Comparison of ENCODE assay signal across 21 mouse cellular contexts in genomic region chr5:40366956-40367355, GRCm38 (mm10).
"Had no signal": no experiment of that assay in that cellular context is flagged by ENCODE, and none has a peak within 500 bp of the region (broad histone marks: within the 10 kb centered on the region; RNA-seq: fewer than 3 reads in every experiment).

No protein-coding gene starts in this region.

- H3K4me3 ChIP-seq: gastrocnemius, adult 2 months; heart, embryonic 10.5 days; heart, embryonic 12.5 days; hindbrain, embryonic 13.5 days; hindbrain, embryonic 15.5 days; kidney, embryonic 15.5 days; left cerebral cortex, adult 2 months; limb, embryonic 10.5 days; limb, embryonic 12.5 days; liver, embryonic 13.5 days; liver, embryonic 15.5 days had no signal

- H3K27me3 ChIP-seq: heart, embryonic 12.5 days; hindbrain, embryonic 13.5 days; hindbrain, embryonic 15.5 days; kidney, embryonic 15.5 days; limb, embryonic 12.5 days; liver, embryonic 13.5 days; liver, embryonic 15.5 days had no signal

- H3K36me3 ChIP-seq: heart, embryonic 10.5 days; heart, embryonic 12.5 days; hindbrain, embryonic 13.5 days; hindbrain, embryonic 15.5 days; kidney, embryonic 15.5 days; limb, embryonic 10.5 days; limb, embryonic 12.5 days; liver, embryonic 13.5 days; liver, embryonic 15.5 days had no signal

- DNase-seq: gastrocnemius, adult 2 months; gastrocnemius, postnatal 10 days; gastrocnemius, postnatal 25 days; heart, adult 18-20 months; heart, postnatal 10 days; kidney, adult 11 months; kidney, adult 2 months; kidney, adult 9 months; kidney, postnatal 14 days; kidney, postnatal 36 days; liver; liver, embryonic 13.5 days had no signal
